Comparison of ENCODE assay signal across 8 mouse cellular contexts in genomic region chr9:57765364-57766351, GRCm38 (mm10). TPM values are rescaled to one million over a fixed set of nuclear protein-coding genes. Genes with fewer than 3 reads are reported as not detected.
DNase-seq lines count a peak whose midpoint lies in the region; ATAC-seq and TF ChIP-seq lines count a peak whose summit lies in the region.

Gene Clk3, minus strand, starts transcription at chr9:57765860.

- TF ChIP-seq CTCF in G1E (IDR thresholded peaks at IDR 0.05; ENCODE audit: low read depth, low read length), result no peak

- H3K27ac ChIP-seq in forebrain, embryonic 14.5 days (ENCODE audit: low read depth, low read length), result peak within 1 kb of the TSS; percentile 99
- H3K27ac ChIP-seq in lung, embryonic 15.5 days, result peak within 1 kb of the TSS; percentile 98

- peak; percentile 61 for DNase-seq in G1E (ENCODE audit: low spot score)
- peak; percentile 81 for DNase-seq in forebrain, embryonic 14.5 days (ENCODE audit: low spot score)
- peak; percentile 85 to 86 for DNase-seq in heart, postnatal 10 days
- DNase-seq in layer of hippocampus, adult 8-10 months (ENCODE audit: low spot score in 2 of 2), result peak; percentile 69 to 72
- DNase-seq in ovary, postnatal 10 days (ENCODE audit: low spot score), result peak; percentile 21
- peak; percentile 73 for DNase-seq in thymus, postnatal 10 days (ENCODE audit: low spot score in 2 of 2)

- H3K9ac ChIP-seq in forebrain, embryonic 14.5 days (ENCODE audit: low read length), result peak within 1 kb of the TSS; percentile 98
- H3K9ac ChIP-seq in lung, embryonic 15.5 days, result peak within 1 kb of the TSS; percentile 99

- intact Hi-C loops in heart, postnatal 10 days (cut with DNase I), result loop anchor here (2.0 to 10.0 kb wide), 3 partner anchors 71 to 621 kb away; partner anchors contain the start of genes Arid3b, Cox5a and Neil1

- peaks cover 77% of the 10 kb centered on the region for H3K4me1 ChIP-seq in G1E (ENCODE audit: insufficient read depth, low read depth, low read length)
- H3K4me1 ChIP-seq in forebrain, embryonic 14.5 days (ENCODE audit: control insufficient read depth, insufficient read depth, low read length), result peaks cover 29% of the 10 kb centered on the region
- peaks cover 31% of the 10 kb centered on the region for H3K4me1 ChIP-seq in lung, embryonic 15.5 days

- H3K4me3 ChIP-seq in G1E (ENCODE audit: low read depth, low read length), result peak within 1 kb of the TSS; percentile 95
- H3K4me3 ChIP-seq in forebrain, embryonic 14.5 days (ENCODE audit: low read depth, low read length), result peak within 1 kb of the TSS; percentile 94
- peak within 1 kb of the TSS; percentile 86 for H3K4me3 ChIP-seq in lung, embryonic 15.5 days

- ATAC-seq in G1E (ENCODE audit: extremely low read depth, insufficient number of reproducible peaks, low FRiP score, poor library complexity, severe bottlenecking), result no peak
- ATAC-seq in cerebellum, adult (ENCODE audit: insufficient number of reproducible peaks, low FRiP score, low TSS enrichment), result peak; percentile 13; the same call in 1 of the 2 replicates
- ATAC-seq in forebrain, embryonic 14.5 days, result peak; percentile 50
- ATAC-seq in lung, embryonic 15.5 days (ENCODE audit: borderline replicate concordance, extremely low read depth, low FRiP score, low TSS enrichment), result peak; percentile 24; the same call in 1 of the 2 replicates

- H3K27me3 ChIP-seq in G1E (ENCODE audit: insufficient read depth, low read length), result no peaks in the 10 kb centered on the region; the same call in 1 of the 2 replicates
- H3K27me3 ChIP-seq in forebrain, embryonic 14.5 days (replicated peaks; ENCODE audit: control insufficient read depth, insufficient read depth, low read length), result no peaks in the 10 kb centered on the region
- H3K27me3 ChIP-seq in lung, embryonic 15.5 days, result no peaks in the 10 kb centered on the region

- H3K4me2 ChIP-seq in forebrain, embryonic 14.5 days (ENCODE audit: low read length), result peak within 1 kb of the TSS; percentile 91
- peak within 1 kb of the TSS; percentile 94 for H3K4me2 ChIP-seq in lung, embryonic 15.5 days

- H3K36me3 ChIP-seq in G1E (replicated peaks), result peaks cover 26% of the 10 kb centered on the region
- H3K36me3 ChIP-seq in forebrain, embryonic 14.5 days (ENCODE audit: control insufficient read depth, insufficient read depth, low read length), result peaks cover 11% of the 10 kb centered on the region
- peaks cover 6% of the 10 kb centered on the region for H3K36me3 ChIP-seq in lung, embryonic 15.5 days

- H3K9me3 ChIP-seq in G1E (replicated peaks), result no peaks in the 10 kb centered on the region
- H3K9me3 ChIP-seq in forebrain, embryonic 14.5 days (replicated peaks; ENCODE audit: control insufficient read depth, low read length), result no peaks in the 10 kb centered on the region
- no peaks in the 10 kb centered on the region for H3K9me3 ChIP-seq in lung, embryonic 15.5 days

- WGBS in forebrain, embryonic 14.5 days, result under 1% methylated on average over 85 of the region's 93 CpGs
- WGBS in lung, embryonic 15.5 days, result under 1% methylated on average over 92 of the region's 93 CpGs

RNA-seq across cellular contexts. Expression of gene Clk3, which starts in this region (rescaled TPM):
- total RNA-seq in G1E (2014; fragmentation: Nextera tagmentation) (95.9 and 119 TPM in 2 replicates), G1E (2017) (53.8 and 56.8 TPM in 2 replicates)
- polyA plus RNA-seq in G1E (2012), result 33.0 and 36.9 TPM in 2 replicates
- polyA plus RNA-seq in forebrain, embryonic 14.5 days (2014; fragmentation: Nextera tagmentation; extraction: Ambion mirVana), result 92.3 and 94.9 TPM in 2 replicates
- 10 to 100 TPM; 35.2 to 37.9 TPM for total RNA-seq in heart, postnatal 10 days (2021)
- total RNA-seq in layer of hippocampus, adult 8-10 months (2022), result 100 to 1,000 TPM in 1 of 4 experiments, 10 to 100 TPM in 3; 72.0 to 102 (median 84.5) TPM
- polyA plus RNA-seq in lung, embryonic 15.5 days (2015; fragmentation: Nextera tagmentation; extraction: Ambion mirVana), result 79.5 and 85.5 TPM in 2 replicates

Comparison
In these comparisons a context has a peak if more than half of its experiments do, and no peak if none do; other contexts are left out.
1. DNase-seq: peak in every context shown above with its lines; median percentile 86 in heart, postnatal 10 days; 81 in forebrain, embryonic 14.5 days; 73 in thymus, postnatal 10 days; 70 in layer of hippocampus, adult 8-10 months; 61 in G1E; 21 in ovary, postnatal 10 days.